22 mouse cellular contexts compared by ENCODE assay signal in genomic region chr11:118085176-118085575, GRCm38 (mm10). TPM values are rescaled to one million over a fixed set of nuclear protein-coding genes. Genes with fewer than 3 reads are reported as not detected.
A peak's percentile ranks its signal among the peaks of the same experiment; 100 is the strongest.
DNase-seq lines count a peak whose midpoint lies in the region; ATAC-seq and TF ChIP-seq lines count a peak whose summit lies in the region.
"Had no signal": no experiment of that assay in that cellular context is flagged by ENCODE, and none has a peak within 500 bp of the region (broad histone marks: within the 10 kb centered on the region; RNA-seq: fewer than 3 reads in every experiment).

No protein-coding gene starts in this region.

- no peak overlapping the region for H3K4me2 ChIP-seq in intestine, postnatal 0 days (replicated peaks; ENCODE audit: low read depth)
- no peak overlapping the region for H3K4me2 ChIP-seq in intestine, embryonic 15.5 days (replicated peaks)
- no peak overlapping the region for H3K4me2 ChIP-seq in limb, embryonic 14.5 days (replicated peaks; ENCODE audit: low read depth, low read length, severe bottlenecking)
- H3K4me2 ChIP-seq: forebrain, embryonic 13.5 days; heart, embryonic 11.5 days; hindbrain, embryonic 13.5 days; limb, embryonic 15.5 days; liver, embryonic 15.5 days; midbrain, embryonic 11.5 days; neural tube, embryonic 12.5 days had no signal

- no peak for ATAC-seq in intestine, postnatal 0 days
- no peak for ATAC-seq in intestine, embryonic 15.5 days
- ATAC-seq in limb, embryonic 14.5 days (ENCODE audit: low FRiP score, low read depth): no peak
- ATAC-seq: forebrain, embryonic 13.5 days; inflammation-experienced regulatory T-cells, adult 6 months had no signal

- H3K9me3 ChIP-seq in intestine, postnatal 0 days (ENCODE audit: control insufficient read depth): no peaks in the 10 kb centered on the region
- no peaks in the 10 kb centered on the region for H3K9me3 ChIP-seq in intestine, embryonic 15.5 days
- no peaks in the 10 kb centered on the region for H3K9me3 ChIP-seq in limb, embryonic 14.5 days (ENCODE audit: control insufficient read depth, low read length)
- no peaks in the 10 kb centered on the region for H3K9me3 ChIP-seq in limb, embryonic 10.5 days (replicated peaks)
- H3K9me3 ChIP-seq: forebrain, embryonic 13.5 days; hindbrain, embryonic 13.5 days; limb, embryonic 15.5 days; liver, embryonic 15.5 days; neural tube, embryonic 12.5 days had no signal

- 44% methylated on average over 4 of the region's 4 CpGs for WGBS in intestine, postnatal 0 days
- 38% methylated on average over 4 of the region's 4 CpGs for WGBS in intestine, embryonic 15.5 days
- WGBS in limb, embryonic 14.5 days: 71% methylated on average over 4 of the region's 4 CpGs
- 90% methylated on average over 4 of the region's 4 CpGs for WGBS in limb, embryonic 10.5 days

- H3K4me3 ChIP-seq in intestine, postnatal 0 days (ENCODE audit: low read depth, low read length): no peak overlapping the region
- H3K4me3 ChIP-seq in intestine, embryonic 15.5 days (replicated peaks): no peak overlapping the region
- H3K4me3 ChIP-seq in limb, embryonic 14.5 days (replicated peaks; ENCODE audit: low read length): no peak overlapping the region
- H3K4me3 ChIP-seq in limb, embryonic 10.5 days: no peak overlapping the region
- H3K4me3 ChIP-seq: forebrain, embryonic 13.5 days; hindbrain, embryonic 13.5 days; limb, embryonic 15.5 days; liver, embryonic 15.5 days; neural tube, embryonic 12.5 days had no signal

- no peaks in the 10 kb centered on the region for H3K36me3 ChIP-seq in intestine, postnatal 0 days (ENCODE audit: control insufficient read depth, insufficient read depth)
- no peaks in the 10 kb centered on the region for H3K36me3 ChIP-seq in intestine, embryonic 15.5 days
- no peaks in the 10 kb centered on the region for H3K36me3 ChIP-seq in limb, embryonic 14.5 days (ENCODE audit: control insufficient read depth, insufficient read depth, low read length)
- H3K36me3 ChIP-seq in limb, embryonic 10.5 days: no peaks in the 10 kb centered on the region
- H3K36me3 ChIP-seq: hindbrain, embryonic 13.5 days; limb, embryonic 15.5 days; liver, embryonic 15.5 days; neural tube, embryonic 12.5 days had no signal

- no peak for TF ChIP-seq POLR2A in limb, embryonic 14.5 days (IDR thresholded peaks at IDR 0.05; ENCODE audit: borderline replicate concordance, extremely low read depth, insufficient read depth, insufficient read length)

- H3K27ac ChIP-seq in intestine, postnatal 0 days (ENCODE audit: low read depth, low read length): no peak overlapping the region
- no peak overlapping the region for H3K27ac ChIP-seq in intestine, embryonic 15.5 days
- no peak overlapping the region for H3K27ac ChIP-seq in limb, embryonic 14.5 days (replicated peaks; ENCODE audit: low read depth, low read length)
- H3K27ac ChIP-seq in limb, embryonic 10.5 days: no peak overlapping the region
- H3K27ac ChIP-seq: forebrain, embryonic 13.5 days; hindbrain, embryonic 13.5 days; limb, embryonic 15.5 days; liver, embryonic 15.5 days; neural tube, embryonic 12.5 days had no signal

- H3K4me1 ChIP-seq in intestine, postnatal 0 days (replicated peaks; ENCODE audit: control insufficient read depth, insufficient read depth, low read length): no peaks in the 10 kb centered on the region
- no peaks in the 10 kb centered on the region for H3K4me1 ChIP-seq in intestine, embryonic 15.5 days (replicated peaks)
- H3K4me1 ChIP-seq in limb, embryonic 14.5 days (ENCODE audit: control insufficient read depth, insufficient read depth, low read length): peaks cover 5% of the 10 kb centered on the region; the same call in 1 of the 2 replicates
- H3K4me1 ChIP-seq in limb, embryonic 10.5 days: peaks cover 32% of the 10 kb centered on the region
- H3K4me1 ChIP-seq: forebrain, embryonic 13.5 days; hindbrain, embryonic 13.5 days; liver, embryonic 15.5 days had no signal

- DNase-seq in limb, embryonic 14.5 days (ENCODE audit: low spot score): peak; percentile 27
- DNase-seq in limb, embryonic 10.5 days (ENCODE audit: low spot score): no peak
- peak; percentile 63 for DNase-seq in thymus, postnatal 0 days (ENCODE audit: low spot score)
- DNase-seq in thymus, postnatal 36 days: no peak
- DNase-seq in frontal cortex, postnatal 36 days (ENCODE audit: low spot score in 2 of 2): no peak
- no peak for DNase-seq in spleen, adult 18-20 months
- DNase-seq: adrenal gland, postnatal 36 days; B cell, adult 2 months; cerebellum, adult 2 months; cerebellum, postnatal 36 days; gastrocnemius, postnatal 14 days; right cerebral cortex, postnatal 4 days had no signal

- 0 out of 2 replicates have a peak overlapping the region, but pooled peaks have one; percentile 7 for H3K9ac ChIP-seq in intestine, postnatal 0 days (ENCODE audit: low read depth, low read length)
- no peak overlapping the region for H3K9ac ChIP-seq in intestine, embryonic 15.5 days
- H3K9ac ChIP-seq in limb, embryonic 14.5 days (ENCODE audit: low read depth, low read length, severe bottlenecking): no peak overlapping the region
- H3K9ac ChIP-seq: forebrain, embryonic 13.5 days; hindbrain, embryonic 13.5 days; limb, embryonic 15.5 days; liver, embryonic 15.5 days; neural tube, embryonic 12.5 days had no signal

- no peaks in the 10 kb centered on the region for H3K27me3 ChIP-seq in intestine, postnatal 0 days (replicated peaks; ENCODE audit: control insufficient read depth, insufficient read depth, low read length)
- H3K27me3 ChIP-seq in intestine, embryonic 15.5 days (replicated peaks): no peaks in the 10 kb centered on the region
- H3K27me3 ChIP-seq in limb, embryonic 14.5 days (ENCODE audit: control insufficient read depth, insufficient read depth, low read length): no peaks in the 10 kb centered on the region
- no peaks in the 10 kb centered on the region for H3K27me3 ChIP-seq in limb, embryonic 10.5 days (ENCODE audit: low read depth, poor library complexity, severe bottlenecking)
- H3K27me3 ChIP-seq: forebrain, embryonic 13.5 days; hindbrain, embryonic 13.5 days; limb, embryonic 15.5 days; liver, embryonic 15.5 days; neural tube, embryonic 12.5 days had no signal

- no peak for TF ChIP-seq CTCF in intestine, postnatal 0 days (IDR thresholded peaks at IDR 0.05; ENCODE audit: low read depth)

RNA-seq across cellular contexts. Expression of gene Dnah17, which starts 45.3 kb away (rescaled TPM):
- 0.03 and 0.05 TPM in 2 replicates for polyA plus RNA-seq in intestine, postnatal 0 days (2015; fragmentation: Nextera tagmentation; extraction: Ambion mirVana)
- polyA plus RNA-seq in intestine, embryonic 15.5 days (2015; fragmentation: Nextera tagmentation; extraction: Ambion mirVana): 0.08 and 0.16 TPM in 2 replicates
- 0.10 TPM in 2 replicates for polyA plus RNA-seq in limb, embryonic 14.5 days (2012; rRNA removed)
- polyA plus RNA-seq in limb, embryonic 14.5 days (2014; fragmentation: Nextera tagmentation; extraction: Ambion mirVana): 0.11 and 0.17 TPM in 2 replicates
- polyA plus RNA-seq in limb, embryonic 10.5 days (2016; fragmentation: Nextera tagmentation; extraction: Ambion mirVana): 0.23 and 0.24 TPM in 2 replicates
- 0.63 and 0.88 TPM in 2 replicates for polyA plus RNA-seq in thymus, postnatal 0 days (2015; fragmentation: Nextera tagmentation; extraction: Ambion mirVana)

Comparison
In these comparisons a context has a peak if more than half of its experiments do, and no peak if none do; other contexts are left out.
1. DNase-seq: peak in limb, embryonic 14.5 days (single experiment) and thymus, postnatal 0 days (single experiment); none in limb, embryonic 10.5 days (single experiment), thymus, postnatal 36 days (0 of 2), frontal cortex, postnatal 36 days (0 of 2) and spleen, adult 18-20 months (0 of 2).